Mouse (Mus musculus): ENCODE measurements around the gene Gabrb2.

The Gabrb2 gene

GRCm38 (mm10) chr11:42418996-42419782 lies at the start of gene Gabrb2:
Gabrb2 (plus strand) TSS chr11:42419757.
- no peak for DNase-seq

DNA sequence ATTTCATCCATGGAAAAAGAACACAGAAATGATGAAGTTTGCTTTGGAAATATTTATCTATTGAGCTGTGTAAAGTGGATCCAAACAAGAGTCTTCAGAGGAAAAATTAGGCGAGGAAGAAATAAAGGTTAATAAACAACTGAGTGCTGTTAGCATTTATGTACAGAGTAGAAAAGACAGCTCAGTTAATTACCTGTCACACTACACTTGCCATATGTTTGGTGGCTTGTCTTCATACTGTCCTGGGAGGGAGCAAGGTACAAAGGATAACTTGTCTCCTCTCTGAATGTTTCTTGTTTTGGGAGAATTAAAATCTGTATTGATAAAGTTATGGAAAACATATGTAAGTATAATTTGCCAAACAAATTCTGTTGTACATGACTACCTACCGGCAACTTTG lies 40.6 kb upstream of the Gabrb2 start:
- DNase-seq, result no peak

DNA sequence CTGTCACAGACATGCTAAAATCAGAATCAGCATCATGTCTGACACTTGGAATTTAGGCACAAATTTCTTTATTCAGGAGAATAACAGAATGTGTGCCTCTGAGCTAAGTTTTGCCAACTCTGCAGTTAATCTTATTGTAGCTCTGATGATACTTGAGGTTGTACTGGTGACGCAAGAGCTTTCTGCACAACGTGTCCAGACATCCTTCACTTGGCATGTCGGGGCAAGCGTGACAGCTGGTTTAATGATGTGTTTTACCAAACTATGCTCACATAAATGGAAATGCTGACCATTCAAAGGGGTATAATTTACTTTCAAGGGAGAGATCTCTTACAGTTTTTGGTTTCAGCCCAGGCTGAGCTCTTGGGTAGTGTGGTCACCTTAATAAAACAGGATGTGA lies 33.1 kb upstream of the Gabrb2 start:
- no peak for DNase-seq

DNA sequence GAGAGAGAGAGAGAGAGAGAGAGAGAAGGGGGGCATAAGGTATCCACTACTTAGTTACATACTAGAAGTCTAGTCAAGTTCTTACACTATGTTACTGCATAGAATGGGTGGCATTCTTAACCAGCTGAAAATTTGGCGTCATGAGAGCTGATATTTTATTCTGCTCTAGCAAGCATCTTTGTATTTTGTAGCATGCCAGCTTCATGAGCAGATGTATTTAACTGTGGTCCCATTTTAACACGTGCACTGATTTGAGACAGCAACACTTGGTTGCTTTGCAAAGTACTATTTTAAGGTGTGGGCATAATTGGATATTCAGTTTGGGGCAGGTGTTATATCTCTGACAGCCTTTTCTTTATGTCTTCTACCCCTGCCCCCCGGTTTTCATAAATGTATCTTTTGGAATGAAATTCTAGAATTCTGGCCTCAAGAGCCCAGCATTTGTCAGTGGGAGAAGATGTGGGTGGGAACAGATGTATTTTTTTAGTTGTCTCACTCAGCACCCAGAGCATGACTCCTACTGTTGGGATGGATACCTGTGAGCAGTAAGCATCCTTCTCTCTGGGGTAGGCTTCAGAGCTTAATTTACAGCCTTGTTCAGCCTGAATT lies 28.8 kb upstream of the Gabrb2 start:
- DNase-seq, result no peak

GRCm38 (mm10) chr11:42393451-42393850 lies 26.1 kb upstream of the Gabrb2 start:
- no peak for DNase-seq

DNA sequence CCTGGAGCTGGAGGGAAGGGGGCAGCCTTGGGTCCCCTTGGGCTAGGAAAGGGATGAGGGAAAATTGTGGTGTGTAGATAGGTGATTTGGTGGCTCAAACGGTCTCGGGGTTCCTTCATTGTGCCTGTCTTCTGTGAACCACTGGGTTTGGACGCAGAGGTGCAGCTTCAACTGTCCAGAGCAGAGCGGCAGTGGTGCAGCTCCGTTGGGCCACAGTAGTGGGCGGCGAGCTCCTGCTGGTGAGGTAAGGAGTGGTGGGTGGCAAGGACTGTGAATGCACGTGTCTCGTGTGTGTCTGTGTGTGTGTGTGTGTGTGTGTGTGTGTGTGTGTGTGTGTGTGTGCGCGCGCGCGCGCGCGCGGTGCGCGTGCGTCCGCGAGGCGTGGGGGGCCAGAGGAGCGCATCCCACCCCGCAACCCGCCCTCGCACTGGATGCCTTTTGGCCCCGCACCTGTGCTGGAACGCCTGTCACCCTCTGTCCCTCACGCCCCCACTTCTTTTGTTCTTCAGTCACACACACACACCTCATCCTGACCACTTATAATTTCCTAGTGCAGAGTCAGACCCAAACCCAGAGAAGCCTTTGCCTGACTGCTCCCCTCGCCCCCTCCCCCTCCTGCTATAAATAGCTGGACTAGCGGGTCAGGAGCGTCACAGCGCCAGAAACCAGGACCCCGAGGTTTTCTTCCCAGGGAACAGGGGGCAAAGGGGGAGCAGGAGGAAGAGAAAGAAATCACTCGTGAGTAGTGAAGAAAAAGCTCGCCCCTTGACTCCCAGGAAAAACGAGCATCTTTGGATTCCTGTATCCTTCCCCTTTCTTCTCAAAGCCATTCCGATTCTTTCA lies 455 bp downstream of the Gabrb2 start:
- no peak for DNase-seq

DNA sequence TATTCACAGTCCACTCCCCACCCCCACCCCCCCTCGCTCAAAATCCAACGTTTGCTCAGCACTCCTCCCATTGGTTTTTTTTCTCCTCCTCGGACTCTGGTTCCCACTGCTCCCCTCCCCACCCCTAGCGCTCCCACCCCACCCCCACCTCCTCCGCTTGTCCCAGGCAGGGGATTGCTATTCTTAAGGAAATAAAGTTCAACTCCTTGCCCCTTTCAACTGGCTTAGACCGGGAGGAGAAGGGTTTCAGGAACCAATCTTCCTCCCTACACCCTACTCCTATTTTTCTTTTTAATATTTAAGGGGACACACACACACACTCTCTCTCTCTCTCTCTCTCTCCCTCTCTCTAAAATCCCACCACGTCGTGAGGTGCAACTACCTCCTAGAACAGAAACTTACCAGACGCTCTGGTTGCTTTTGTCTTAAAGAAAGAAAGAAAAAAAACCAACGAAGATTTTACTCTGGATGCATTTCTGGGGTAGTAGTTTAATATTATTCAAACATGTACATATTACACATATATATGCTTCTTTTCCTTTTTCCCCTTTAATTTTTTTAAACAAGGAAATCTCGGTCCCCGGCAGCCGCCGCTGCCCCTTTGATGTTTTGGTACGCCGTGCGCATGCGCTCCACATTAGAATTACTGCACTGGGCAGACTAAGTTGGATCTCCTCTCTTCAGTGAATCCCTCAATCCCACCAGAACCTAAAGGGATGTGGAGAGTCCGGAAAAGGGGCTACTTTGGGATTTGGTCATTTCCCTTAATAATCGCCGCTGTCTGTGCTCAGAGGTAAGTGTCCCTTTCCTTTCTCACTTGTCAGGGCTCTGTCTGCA lies 1.3 kb downstream of the Gabrb2 start:
- DNase-seq, result no peak

DNA sequence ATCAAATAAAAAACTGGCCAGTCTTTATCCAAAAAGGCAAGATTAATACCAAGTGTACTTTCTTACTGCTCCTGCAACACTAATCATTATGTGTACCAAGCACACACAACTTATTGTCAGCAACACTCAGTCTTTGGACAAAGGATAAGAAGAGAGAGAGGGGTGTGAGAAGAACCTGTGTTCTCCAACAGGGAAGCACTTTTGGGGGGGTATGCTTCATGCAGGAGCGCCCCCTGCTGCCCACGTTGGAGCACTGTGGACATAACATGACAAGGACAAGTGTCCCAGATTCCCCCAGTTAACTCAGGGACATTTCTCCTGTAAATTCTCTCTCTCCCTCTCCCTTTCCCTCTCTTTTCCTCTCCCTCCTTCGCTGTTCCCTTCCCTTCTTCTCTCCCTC lies 3.7 kb downstream of the Gabrb2 start:
- DNase-seq, result no peak

DNA sequence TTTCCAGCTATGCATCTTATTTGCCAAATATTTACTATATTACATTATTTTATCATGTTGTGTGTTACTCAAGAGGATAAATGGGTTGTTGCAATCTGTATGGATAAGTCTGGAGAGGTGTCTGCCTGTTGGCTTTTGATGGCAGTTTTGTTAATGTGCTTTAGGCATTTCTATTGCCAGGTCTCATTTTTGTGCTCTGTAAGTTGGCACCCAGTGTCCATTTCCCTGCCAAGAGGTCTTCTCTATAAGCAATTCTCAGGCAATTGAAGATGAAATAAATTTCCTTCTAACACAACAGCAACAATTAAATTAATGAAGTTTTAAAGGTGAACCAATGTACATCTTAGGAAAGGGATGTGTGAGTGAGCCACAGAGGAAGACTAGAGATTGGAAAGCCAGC lies 11.9 kb downstream of the Gabrb2 start:
- DNase-seq, result no peak

GRCm38 (mm10) chr11:42438978-42439377 lies 19.4 kb downstream of the Gabrb2 start:
- DNase-seq, result no peak

DNA sequence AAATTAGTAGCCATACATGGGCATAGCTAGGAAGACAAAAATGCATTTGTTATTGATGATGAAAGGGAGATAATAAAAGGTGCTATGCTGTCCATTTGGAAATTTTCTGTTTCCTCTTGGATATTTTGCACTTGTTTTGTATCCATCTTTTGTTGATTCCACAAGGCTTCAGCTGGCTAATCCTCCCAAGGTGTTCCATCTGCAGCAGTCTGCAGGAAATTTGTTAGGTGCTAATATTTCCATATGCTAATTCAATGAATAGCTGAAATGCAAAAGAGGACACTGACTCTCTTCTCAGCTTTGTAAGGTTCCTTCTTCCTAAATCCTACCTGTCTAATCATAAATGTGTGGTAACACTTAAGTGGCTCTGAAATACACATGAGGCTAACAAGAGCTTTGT lies 24.1 kb downstream of the Gabrb2 start:
- no peak for DNase-seq

DNA sequence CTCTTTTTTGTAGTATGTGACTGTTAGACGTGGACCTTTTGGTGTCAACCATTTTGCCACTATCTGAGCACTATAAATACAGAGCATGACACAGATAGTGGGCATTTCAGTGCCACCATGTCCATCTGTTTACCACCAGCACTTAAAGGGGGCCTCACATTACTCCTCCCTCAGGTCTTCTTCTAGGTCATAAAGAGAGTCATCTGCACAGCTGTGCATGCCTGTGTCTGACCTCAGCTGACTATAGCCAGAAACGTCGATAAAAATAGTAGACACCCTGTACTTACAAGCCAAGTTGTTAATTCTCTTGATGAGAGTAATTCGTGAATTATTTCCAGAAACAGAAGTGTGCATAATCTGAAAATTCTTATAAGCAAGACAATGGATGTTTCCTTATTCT lies 29.4 kb downstream of the Gabrb2 start:
- DNase-seq, result no peak

GRCm38 (mm10) chr11:42464136-42464535 lies 44.6 kb downstream of the Gabrb2 start:
- DNase-seq, result no peak

- DNase-seq, result no peak
Observed at GRCm38 (mm10) chr11:42468381-42468780, 48.8 kb downstream of the Gabrb2 start.

- no peak for DNase-seq
Observed at GRCm38 (mm10) chr11:42474523-42474922, 55.0 kb downstream of the Gabrb2 start.

DNA sequence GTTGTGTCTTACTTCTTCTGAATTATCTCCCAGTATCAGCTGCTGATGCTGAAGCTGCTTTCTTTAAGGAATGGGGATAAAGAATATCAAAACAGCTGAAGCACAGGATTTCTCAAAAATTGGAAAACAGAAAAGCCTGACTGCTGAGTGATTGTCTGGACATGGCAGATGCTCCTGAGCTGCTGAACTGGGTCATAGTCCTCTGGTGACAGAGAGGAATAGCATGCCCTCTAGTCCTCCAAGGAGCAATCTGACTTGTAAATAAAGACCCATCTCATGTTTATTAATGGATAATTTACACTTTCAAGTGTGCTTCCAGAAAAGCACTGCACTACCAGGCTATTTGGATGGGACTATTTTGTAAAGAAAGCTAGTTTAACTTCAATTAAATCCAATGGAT lies 68.1 kb downstream of the Gabrb2 start:
- DNase-seq, result no peak

DNA sequence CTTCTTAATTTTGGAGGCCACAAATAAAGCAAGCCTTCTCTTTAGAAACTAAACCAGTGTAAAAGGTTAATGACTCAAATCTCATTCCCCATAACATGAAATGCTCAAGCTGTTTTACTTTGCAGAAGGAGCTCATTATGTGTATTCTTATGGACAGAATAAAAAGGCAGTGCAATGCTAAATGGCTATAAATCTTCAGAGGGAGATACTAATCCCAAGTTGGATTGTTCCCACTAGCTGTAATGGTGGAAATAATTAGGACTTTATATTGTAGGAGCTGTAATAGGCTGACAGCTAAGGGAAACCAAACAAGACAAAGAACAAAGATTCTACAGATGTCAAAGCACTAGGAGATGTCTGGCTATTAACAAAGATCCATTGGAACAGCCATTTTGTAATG lies 81.6 kb downstream of the Gabrb2 start:
- DNase-seq, result no peak

DNA sequence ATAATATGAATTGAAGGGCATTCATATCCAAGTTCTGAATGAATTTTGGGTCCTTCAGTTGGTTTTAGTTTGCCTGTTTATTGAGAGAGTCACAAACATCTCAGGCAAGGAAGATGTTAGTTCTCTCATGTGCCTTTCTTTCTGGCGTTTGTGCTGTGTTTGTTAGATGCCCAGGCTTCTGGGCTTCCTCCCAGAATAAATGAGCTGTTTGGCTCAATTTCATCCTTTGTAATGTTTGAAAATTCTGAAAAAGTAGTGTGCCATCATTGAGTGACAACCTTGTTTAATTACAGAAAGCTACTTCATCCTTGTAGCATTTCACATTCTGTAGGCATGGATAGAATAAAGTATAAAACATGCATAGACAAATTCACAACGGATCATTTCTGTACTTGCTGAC lies 85.9 kb downstream of the Gabrb2 start:
- DNase-seq, result no peak

DNA sequence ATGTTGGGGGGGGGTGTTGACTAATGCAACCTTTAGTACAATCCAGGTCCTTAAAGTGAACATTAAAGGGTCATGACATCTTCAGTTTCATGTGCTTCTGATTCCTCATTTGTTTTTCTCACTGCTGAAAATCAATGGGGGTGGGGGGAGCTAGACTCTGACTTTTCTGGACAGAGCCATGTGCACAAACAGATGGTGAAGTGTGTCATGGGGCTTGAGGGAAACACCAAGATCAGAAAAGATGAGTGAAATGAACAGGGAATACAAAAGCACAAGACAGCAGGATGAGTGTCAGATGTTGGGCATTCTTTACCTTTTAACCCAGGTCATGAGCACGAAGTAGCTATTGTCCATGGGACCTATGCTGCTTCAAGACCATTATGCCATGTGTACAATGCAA lies 86.4 kb downstream of the Gabrb2 start:
- no peak for DNase-seq

DNA sequence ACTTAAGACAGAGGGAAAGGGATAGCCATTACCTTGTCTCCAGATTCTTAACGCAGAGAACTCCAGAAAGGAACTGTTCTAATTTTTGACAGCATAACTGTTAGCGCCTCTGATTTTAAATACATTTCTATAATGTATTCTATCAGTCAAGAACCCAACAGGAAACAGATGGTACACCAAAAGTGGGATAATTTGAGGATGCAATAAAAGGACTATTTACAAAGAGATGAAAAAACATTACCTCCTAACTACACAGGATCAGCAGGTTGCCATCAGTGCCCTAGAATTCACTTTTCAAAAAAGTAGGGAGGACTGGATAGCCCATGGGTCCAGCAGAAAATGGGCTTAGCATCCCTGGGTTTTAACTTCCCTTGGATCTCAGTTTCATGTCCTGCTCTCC lies 102.4 kb downstream of the Gabrb2 start:
- DNase-seq, result no peak

DNA sequence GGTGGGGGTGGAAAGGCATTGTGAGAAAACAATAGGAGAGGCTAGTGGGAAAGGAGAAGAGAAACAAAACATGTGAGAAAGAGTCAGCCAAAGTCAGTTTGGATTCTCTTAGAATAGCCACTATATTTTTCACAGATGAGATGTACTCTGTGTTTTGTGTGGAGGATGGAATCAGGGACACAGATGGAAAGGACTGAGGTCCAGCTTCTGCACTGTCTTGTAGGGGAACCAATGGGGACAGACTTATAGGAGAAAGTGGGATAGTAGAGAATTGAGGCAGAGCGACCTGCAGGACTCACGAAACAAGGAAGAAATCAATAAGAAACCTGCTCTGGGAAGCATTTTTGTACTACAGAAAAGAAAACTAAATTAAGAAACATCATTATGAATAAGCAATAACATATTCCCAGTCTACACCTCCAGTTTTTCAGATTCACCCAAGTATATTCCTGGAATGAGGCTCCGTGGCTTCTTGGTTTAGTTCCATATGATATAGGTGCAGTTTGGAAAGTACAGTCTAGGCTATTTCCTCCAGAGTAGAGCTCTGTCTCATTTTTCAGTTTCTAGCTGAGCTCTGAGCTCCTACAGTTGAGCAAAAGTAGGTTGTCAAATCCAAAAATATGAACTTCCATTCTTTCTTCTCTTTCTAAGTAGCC lies 108.8 kb downstream of the Gabrb2 start:
- no peak for DNase-seq

- DNase-seq, result no peak
Observed at GRCm38 (mm10) chr11:42532577-42532976, 113.0 kb downstream of the Gabrb2 start.

Measured in kidney, adult 8-10 months (tissue).